ENCODE assay signal across 22 mouse cellular contexts in the genomic region with DNA sequence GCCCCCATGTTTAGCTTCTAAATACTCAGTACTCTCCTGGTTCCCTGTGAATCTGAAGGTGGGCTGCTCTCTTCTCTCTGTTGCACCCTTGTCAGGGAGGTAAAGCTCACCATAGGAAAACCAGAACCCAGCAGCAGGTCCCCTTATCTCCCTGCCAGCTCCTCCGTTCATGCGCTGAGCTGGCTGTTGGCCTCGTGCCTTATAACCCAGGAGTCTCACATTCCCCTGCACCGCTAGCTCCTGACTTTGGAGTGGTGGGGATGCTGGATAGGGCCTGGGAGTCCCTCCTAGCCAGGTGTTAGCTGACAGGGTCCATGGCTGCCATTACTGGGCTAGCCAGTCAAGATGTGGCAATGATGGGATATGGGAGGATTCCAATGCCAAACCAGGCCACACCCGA. TPM values are rescaled to one million over a fixed set of nuclear protein-coding genes. Genes with fewer than 3 reads are reported as not detected.
DNase-seq lines count a peak whose midpoint lies in the region; ATAC-seq lines count a peak whose summit lies in the region.
"Had no signal": no experiment of that assay in that cellular context is flagged by ENCODE, and none has a peak within 500 bp of the region (broad histone marks: within the 10 kb centered on the region; RNA-seq: fewer than 3 reads in every experiment).

No protein-coding gene starts in this region.

- H3K9ac ChIP-seq in heart, embryonic 15.5 days = no peak overlapping the region
- no peak overlapping the region for H3K9ac ChIP-seq in limb, embryonic 12.5 days (replicated peaks)
- H3K9ac ChIP-seq: kidney, embryonic 15.5 days; liver, embryonic 12.5 days; midbrain, embryonic 15.5 days had no signal

- peak overlapping the region; percentile 38; the same call in 1 of the 2 replicates for H3K27ac ChIP-seq in heart, embryonic 15.5 days
- H3K27ac ChIP-seq in embryonic facial prominence, embryonic 10.5 days (replicated peaks) = peak overlapping the region; percentile 57
- H3K27ac ChIP-seq in limb, embryonic 12.5 days = peak overlapping the region; percentile 91
- H3K27ac ChIP-seq: liver, embryonic 12.5 days; midbrain, embryonic 15.5 days had no signal

- H3K4me2 ChIP-seq in heart, embryonic 15.5 days = no peak overlapping the region
- H3K4me2 ChIP-seq in limb, embryonic 12.5 days = no peak overlapping the region
- H3K4me2 ChIP-seq: kidney, embryonic 15.5 days; liver, embryonic 12.5 days; midbrain, embryonic 15.5 days had no signal

- H3K4me1 ChIP-seq in heart, embryonic 15.5 days (replicated peaks) = peaks cover 35% of the 10 kb centered on the region
- H3K4me1 ChIP-seq in embryonic facial prominence, embryonic 10.5 days = peaks cover 35% of the 10 kb centered on the region
- H3K4me1 ChIP-seq in limb, embryonic 12.5 days (replicated peaks) = peaks cover 64% of the 10 kb centered on the region
- H3K4me1 ChIP-seq: liver, embryonic 12.5 days; midbrain, embryonic 15.5 days had no signal

- H3K4me3 ChIP-seq in heart, embryonic 15.5 days = no peak overlapping the region
- H3K4me3 ChIP-seq in embryonic facial prominence, embryonic 10.5 days = no peak overlapping the region
- no peak overlapping the region for H3K4me3 ChIP-seq in limb, embryonic 12.5 days (replicated peaks)
- H3K4me3 ChIP-seq: erythroblast, embryonic 14.5 days; kidney, embryonic 15.5 days; liver, embryonic 12.5 days; midbrain, embryonic 15.5 days; myocyte had no signal

- intact Hi-C loops in heart, postnatal 25 days (cut with DNase I) = no loop called here

- DNase-seq in cerebellum, adult 11-12 months = peak; percentile 44
- DNase-seq in cerebellum, adult 8-10 months = no peak
- no peak for DNase-seq in heart, postnatal 25 days (ENCODE audit: low spot score)
- no peak for DNase-seq in embryonic facial prominence, embryonic 10.5 days (ENCODE audit: low spot score)
- no peak for DNase-seq in right cerebral cortex, adult 2 months (ENCODE audit: low spot score in 2 of 2)
- no peak for DNase-seq in testis, postnatal 10 days (ENCODE audit: low spot score)
- DNase-seq: adrenal gland, adult 2 months; cerebellum, postnatal 10 days; layer of hippocampus, postnatal 36 days; lung, adult 2 months; lung, postnatal 36 days; right cerebral cortex, postnatal 14 days had no signal

- H3K9me3 ChIP-seq in heart, embryonic 15.5 days (replicated peaks) = no peaks in the 10 kb centered on the region
- H3K9me3 ChIP-seq in embryonic facial prominence, embryonic 10.5 days = no peaks in the 10 kb centered on the region
- no peaks in the 10 kb centered on the region for H3K9me3 ChIP-seq in limb, embryonic 12.5 days
- H3K9me3 ChIP-seq: kidney, embryonic 15.5 days; liver, embryonic 12.5 days; midbrain, embryonic 15.5 days had no signal

- 0 out of 2 replicates have a peak, but pooled peaks have one; percentile 21 for ATAC-seq in heart, embryonic 15.5 days (replicated peaks; ENCODE audit: insufficient number of reproducible peaks, insufficient read depth, low FRiP score, low read depth)
- ATAC-seq in limb, embryonic 12.5 days (ENCODE audit: insufficient number of reproducible peaks, insufficient read depth, low FRiP score, low TSS enrichment, low read depth) = no peak
- ATAC-seq: forebrain, embryonic 14.5 days; hindbrain, embryonic 16.5 days; intestine, embryonic 16.5 days; liver, embryonic 12.5 days; midbrain, embryonic 15.5 days had no signal

- peaks cover 70% of the 10 kb centered on the region for H3K36me3 ChIP-seq in heart, embryonic 15.5 days
- H3K36me3 ChIP-seq in embryonic facial prominence, embryonic 10.5 days (replicated peaks) = peaks cover 100% of the 10 kb centered on the region
- H3K36me3 ChIP-seq in limb, embryonic 12.5 days = peaks cover 91% of the 10 kb centered on the region

- no peaks in the 10 kb centered on the region for H3K27me3 ChIP-seq in heart, embryonic 15.5 days
- no peaks in the 10 kb centered on the region for H3K27me3 ChIP-seq in embryonic facial prominence, embryonic 10.5 days (replicated peaks; ENCODE audit: low read depth, poor library complexity, severe bottlenecking)
- no peaks in the 10 kb centered on the region for H3K27me3 ChIP-seq in limb, embryonic 12.5 days
- H3K27me3 ChIP-seq: kidney, embryonic 15.5 days; liver, embryonic 12.5 days; midbrain, embryonic 15.5 days had no signal

- 44% methylated on average over 5 of the region's 5 CpGs for WGBS in heart, embryonic 15.5 days
- 91% methylated on average over 5 of the region's 5 CpGs for WGBS in embryonic facial prominence, embryonic 10.5 days
- WGBS in limb, embryonic 12.5 days = 82% methylated on average over 5 of the region's 5 CpGs

RNA-seq across cellular contexts. Expression of a gene that starts 24.3 kb away (rescaled TPM):
- 6.8 and 9.6 TPM in 2 replicates for polyA plus RNA-seq in heart, embryonic 15.5 days (2015; fragmentation: Nextera tagmentation; extraction: Ambion mirVana)
- total RNA-seq in heart, postnatal 25 days (2021) = 1 to 10 TPM; 6.4 to 6.6 TPM
- polyA plus RNA-seq in embryonic facial prominence, embryonic 10.5 days (2016; fragmentation: Nextera tagmentation; extraction: Ambion mirVana) = 17.5 and 17.7 TPM in 2 replicates
- 15.3 and 16.1 TPM in 2 replicates for polyA plus RNA-seq in limb, embryonic 12.5 days (2016; fragmentation: Nextera tagmentation; extraction: Ambion mirVana)

RNA-seq across cellular contexts. Expression of a gene that starts 24.3 kb away (rescaled TPM):
- 58.1 and 76.7 TPM in 2 replicates for polyA plus RNA-seq in heart, embryonic 15.5 days (2015; fragmentation: Nextera tagmentation; extraction: Ambion mirVana)
- 10 to 100 TPM; 42.6 to 46.8 TPM for total RNA-seq in heart, postnatal 25 days (2021)
- polyA plus RNA-seq in embryonic facial prominence, embryonic 10.5 days (2016; fragmentation: Nextera tagmentation; extraction: Ambion mirVana) = 141 and 158 TPM in 2 replicates
- polyA plus RNA-seq in limb, embryonic 12.5 days (2016; fragmentation: Nextera tagmentation; extraction: Ambion mirVana) = 146 and 150 TPM in 2 replicates

Comparison
In these comparisons a context has a peak if more than half of its experiments do, and no peak if none do; other contexts are left out.
1. H3K27ac ChIP-seq: peak in every context shown above with its lines; median percentile 91 in limb, embryonic 12.5 days; 57 in embryonic facial prominence, embryonic 10.5 days; 38 in heart, embryonic 15.5 days.